Mouse (Mus musculus) midbrain, embryonic 16.5 days (tissue): ENCODE results near the gene Cstf3. TPM values are rescaled to one million over a fixed set of nuclear protein-coding genes. Genes with fewer than 3 reads are reported as not detected.

Source experiments
- ATAC-seq: fragments of 200-750 bp; cut with Nextera tagmentation; 2 replicates; pipeline ENCODE4 v1.8.0; 2017; ENCODE audit warnings: moderate TSS enrichment
- H3K27ac ChIP-seq: fragments of 300-500 bp; sonication (generic); 2 replicates; pipeline ENCODE4 v1.5.1; 2014; ENCODE audit warnings: mild to moderate bottlenecking, low read length, mixed read lengths
- H3K27me3 ChIP-seq: fragments of 300-500 bp; sonication (generic); 2 replicates; pipeline ENCODE4 v1.6.1; 2014; ENCODE audit warnings: low read depth, low read length, mixed read lengths; ENCODE audit not compliant: control insufficient read depth, insufficient read depth
- H3K36me3 ChIP-seq: fragments of 300-500 bp; sonication (generic); 2 replicates; pipeline ENCODE4 v1.6.1; 2014; ENCODE audit warnings: mild to moderate bottlenecking, low read length, moderate library complexity, mixed read lengths; ENCODE audit not compliant: control insufficient read depth, insufficient read depth
- H3K4me1 ChIP-seq: fragments of 300-500 bp; sonication (generic); 2 replicates; pipeline ENCODE4 v1.6.1; 2014; ENCODE audit warnings: mild to moderate bottlenecking, low read length, mixed read lengths; ENCODE audit not compliant: control insufficient read depth, insufficient read depth
- H3K4me2 ChIP-seq: fragments of 300-500 bp; sonication (generic); 2 replicates; pipeline ENCODE4 v1.6.1; 2014; ENCODE audit warnings: mild to moderate bottlenecking, low read length, mixed read lengths
- H3K4me3 ChIP-seq: fragments of 300-500 bp; sonication (generic); 2 replicates; pipeline ENCODE4 v1.5.1; 2014; ENCODE audit warnings: low read depth, mild to moderate bottlenecking, low read length, moderate library complexity, mixed read lengths
- H3K9ac ChIP-seq: fragments of 300-500 bp; sonication (generic); 2 replicates; pipeline ENCODE4 v1.6.1; 2014; ENCODE audit warnings: low read depth, low read length, mixed read lengths
- H3K9me3 ChIP-seq: fragments of 300-500 bp; sonication (generic); replicated peaks from 2 replicates; pipeline ENCODE4 v1.6.1; 2014; ENCODE audit warnings: mild to moderate bottlenecking, low read length, mixed read lengths; ENCODE audit not compliant: control insufficient read depth, poor library complexity, severe bottlenecking
- WGBS: fragments of 180-500 bp; shearing (Covaris S2); extraction: QIAGEN DNeasy Blood & Tissue Kit; methylation state at CpG from one replicate; pipeline ENCODE4 v1.1.7; 2014; 5-methylcytosine and 5-hydroxymethylcytosine counted together
- polyA plus RNA-seq: library from polyadenylated mRNA; unstranded; fragments of >200 nt; fragmentation: Nextera tagmentation; extraction: Ambion mirVana; gene quantifications from 2 replicates; pipeline ENCODE4 v1.2.1, GENCODE M21; 2015

The Cstf3 gene
- polyA plus RNA-seq, 1 experiment from 2014 or later, result 91.3 TPM

DNA sequence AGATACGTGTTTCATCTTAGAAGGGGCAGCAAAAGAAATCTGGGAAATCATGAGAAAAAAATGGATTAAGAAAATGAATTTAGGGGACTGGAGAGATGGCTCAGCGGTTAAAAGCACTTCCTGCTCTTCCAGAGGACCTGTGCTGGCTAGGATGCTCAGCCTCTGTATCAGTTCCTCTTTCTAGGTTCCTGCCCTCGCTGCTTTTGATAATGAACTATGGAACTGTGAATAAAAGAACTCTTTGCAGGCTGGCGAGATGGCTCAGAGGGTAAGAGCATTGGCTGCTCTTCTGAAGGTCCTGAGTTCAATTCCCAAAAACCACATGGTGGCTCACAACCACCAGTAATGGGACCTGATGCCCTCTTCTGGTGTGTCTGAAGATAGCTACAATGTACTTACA lies 100.4 kb downstream of the Cstf3 start:
- Histone ChIP-seq H3K27ac (no peak overlapping the region), H3K4me1 (no peaks in the 10 kb centered on the region), H3K9ac (no peak overlapping the region), H3K4me3 (no peak overlapping the region), H3K36me3 (peaks cover 5% of the 10 kb centered on the region), H3K4me2 (no peak overlapping the region), H3K9me3 (no peaks in the 10 kb centered on the region), H3K27me3 (no peaks in the 10 kb centered on the region)
- ATAC-seq, result no peak
- 83% methylated on average over 4 of the region's 4 CpGs for WGBS

DNA sequence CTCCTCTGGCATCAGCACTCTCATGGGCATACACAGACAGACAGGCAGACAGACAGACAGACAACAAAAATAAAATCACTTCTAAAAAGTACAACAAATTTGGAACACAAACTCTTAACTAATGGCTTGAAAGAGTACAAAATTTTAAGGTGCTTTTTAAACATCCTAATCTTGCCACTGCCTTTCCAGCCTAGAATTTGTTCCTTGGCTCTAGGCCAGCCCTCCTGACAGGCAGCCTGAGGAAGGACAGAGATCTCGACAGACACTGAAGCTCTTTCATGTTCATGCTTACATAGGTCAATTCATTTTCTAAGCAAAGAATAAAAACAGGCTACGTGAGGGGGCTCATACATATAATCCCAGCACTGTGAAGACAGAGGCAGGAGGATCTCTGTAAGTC lies 102.2 kb downstream of the Cstf3 start:
- Histone ChIP-seq H3K4me1 (no peaks in the 10 kb centered on the region), H3K4me2 (no peak overlapping the region), H3K36me3 (peaks cover 6% of the 10 kb centered on the region), H3K4me3 (no peak overlapping the region), H3K27ac (no peak overlapping the region), H3K9ac (no peak overlapping the region), H3K9me3 (no peaks in the 10 kb centered on the region), H3K27me3 (no peaks in the 10 kb centered on the region)
- ATAC-seq, result no peak
- WGBS, result 67% methylated on average over 2 of the region's 2 CpGs

DNA sequence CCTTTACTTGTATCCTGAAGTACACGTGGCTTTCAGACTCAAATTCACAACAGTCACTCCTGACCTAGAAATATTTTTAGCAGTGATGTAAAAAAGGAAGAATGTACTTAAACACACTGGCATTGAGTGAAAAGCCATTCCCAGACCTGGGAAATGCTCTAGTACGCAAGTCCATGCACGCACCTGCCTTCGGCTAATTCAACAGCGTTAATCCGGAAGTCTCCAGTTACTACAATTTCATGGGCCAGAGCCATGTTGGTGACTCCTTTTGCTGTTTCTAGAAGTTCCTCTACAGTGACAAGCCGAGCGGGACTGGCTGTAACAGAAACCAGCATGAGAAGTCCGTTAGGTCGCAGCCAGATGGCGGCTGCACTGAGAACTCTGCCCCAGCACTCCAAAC lies 109.3 kb downstream of the Cstf3 start:
- no peak overlapping the region for H3K27ac ChIP-seq
- no peaks in the 10 kb centered on the region for H3K9me3 ChIP-seq
- H3K9ac ChIP-seq, result no peak overlapping the region
- H3K4me3 ChIP-seq, result no peak overlapping the region
- ATAC-seq, result no peak
- no peak overlapping the region for H3K4me2 ChIP-seq
- 90% methylated on average over 11 of the region's 11 CpGs for WGBS
- H3K36me3 ChIP-seq, result peaks cover 7% of the 10 kb centered on the region; the same call in 1 of the 2 replicates
- H3K27me3 ChIP-seq, result no peaks in the 10 kb centered on the region
- no peaks in the 10 kb centered on the region for H3K4me1 ChIP-seq

DNA sequence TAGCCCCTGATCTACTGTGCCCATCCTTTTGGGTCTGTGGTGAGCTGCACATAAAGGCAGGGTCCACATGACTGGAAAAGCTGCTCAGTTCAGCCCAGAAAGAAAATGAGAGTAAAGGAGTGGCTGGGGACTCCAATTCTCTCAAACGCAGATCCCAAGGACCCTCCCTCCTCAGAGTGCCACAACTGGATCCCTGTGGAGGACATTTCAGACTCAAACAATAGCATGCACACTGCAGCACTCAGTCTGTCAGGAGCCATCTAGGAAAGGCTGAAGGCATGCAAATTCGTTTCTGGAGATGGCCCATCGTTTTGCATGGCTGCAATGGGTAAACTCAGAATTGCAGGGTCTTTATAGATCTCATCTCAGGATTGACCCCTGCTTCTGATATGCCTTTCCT lies 112.8 kb downstream of the Cstf3 start:
- H3K36me3 ChIP-seq, result peaks cover 3% of the 10 kb centered on the region; the same call in 1 of the 2 replicates
- 68% methylated on average over 3 of the region's 3 CpGs for WGBS

DNA sequence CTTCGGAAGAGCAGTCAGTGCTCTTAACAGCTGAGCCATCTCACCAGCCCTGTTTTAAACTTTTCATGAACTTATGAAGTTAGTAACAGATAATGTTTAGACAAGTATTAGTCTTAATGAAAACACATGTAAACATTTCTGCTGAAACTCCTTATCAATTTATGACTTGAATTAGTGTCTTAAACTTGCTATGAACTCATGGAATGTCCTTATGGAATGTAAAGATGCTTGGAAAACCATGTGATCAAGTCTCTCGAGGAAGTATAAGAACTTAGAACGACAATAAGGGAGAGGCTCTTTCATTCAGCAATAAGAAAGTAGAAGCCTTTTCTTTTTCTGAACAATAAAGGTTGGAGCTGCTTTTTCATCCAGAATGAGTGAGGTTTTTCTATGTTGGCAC lies 114.0 kb downstream of the Cstf3 start:
- Histone ChIP-seq H3K4me1 (no peaks in the 10 kb centered on the region), H3K4me2 (no peak overlapping the region), H3K36me3 (no peaks in the 10 kb centered on the region), H3K9ac (no peak overlapping the region), H3K4me3 (no peak overlapping the region), H3K27ac (no peak overlapping the region), H3K27me3 (no peaks in the 10 kb centered on the region), H3K9me3 (no peaks in the 10 kb centered on the region)
- no peak for ATAC-seq
- WGBS, result 83% methylated on average over 3 of the region's 3 CpGs

More for the DNA sequence above, 112.8 kb downstream of the Cstf3 start:
- Histone ChIP-seq H3K4me1 (no peaks in the 10 kb centered on the region), H3K4me3 (no peak overlapping the region), H3K27me3 (no peaks in the 10 kb centered on the region), H3K9ac (no peak overlapping the region), H3K27ac (no peak overlapping the region), H3K4me2 (no peak overlapping the region), H3K9me3 (no peaks in the 10 kb centered on the region)
- ATAC-seq, result no peak

DNA sequence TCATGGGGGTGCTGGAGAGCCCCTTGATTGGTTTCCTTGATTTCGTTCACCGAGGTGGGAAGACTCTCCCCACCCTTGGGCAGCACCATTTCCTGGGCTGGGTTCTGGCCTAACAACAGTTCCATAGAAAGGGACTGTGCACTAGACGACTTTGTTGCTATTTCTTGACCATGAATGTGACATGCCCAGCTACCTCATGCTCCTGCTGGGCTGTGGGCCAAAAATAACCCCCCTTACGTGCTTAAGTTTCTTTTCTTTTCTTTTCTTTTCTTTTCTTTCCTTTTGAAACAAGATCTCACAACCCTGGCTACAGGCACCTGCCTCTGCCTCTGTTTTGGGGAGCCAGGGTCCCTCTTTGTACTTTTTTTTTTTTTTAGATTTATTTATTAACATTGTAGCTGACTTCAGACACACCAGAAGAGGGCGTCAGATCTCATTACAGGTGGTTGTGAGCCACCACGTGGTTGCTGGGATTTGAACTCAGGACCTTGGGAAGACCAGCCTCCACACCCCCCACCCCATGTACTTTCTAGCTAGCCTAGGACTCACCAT lies 119.5 kb downstream of the Cstf3 start:
- Histone ChIP-seq H3K27ac (no peak overlapping the region), H3K36me3 (no peaks in the 10 kb centered on the region), H3K4me1 (peaks cover 11% of the 10 kb centered on the region), H3K4me2 (no peak overlapping the region), H3K9ac (no peak overlapping the region), H3K27me3 (no peaks in the 10 kb centered on the region), H3K4me3 (no peak overlapping the region), H3K9me3 (no peaks in the 10 kb centered on the region)
- no peak for ATAC-seq
- 59% methylated on average over 6 of the region's 6 CpGs for WGBS

DNA sequence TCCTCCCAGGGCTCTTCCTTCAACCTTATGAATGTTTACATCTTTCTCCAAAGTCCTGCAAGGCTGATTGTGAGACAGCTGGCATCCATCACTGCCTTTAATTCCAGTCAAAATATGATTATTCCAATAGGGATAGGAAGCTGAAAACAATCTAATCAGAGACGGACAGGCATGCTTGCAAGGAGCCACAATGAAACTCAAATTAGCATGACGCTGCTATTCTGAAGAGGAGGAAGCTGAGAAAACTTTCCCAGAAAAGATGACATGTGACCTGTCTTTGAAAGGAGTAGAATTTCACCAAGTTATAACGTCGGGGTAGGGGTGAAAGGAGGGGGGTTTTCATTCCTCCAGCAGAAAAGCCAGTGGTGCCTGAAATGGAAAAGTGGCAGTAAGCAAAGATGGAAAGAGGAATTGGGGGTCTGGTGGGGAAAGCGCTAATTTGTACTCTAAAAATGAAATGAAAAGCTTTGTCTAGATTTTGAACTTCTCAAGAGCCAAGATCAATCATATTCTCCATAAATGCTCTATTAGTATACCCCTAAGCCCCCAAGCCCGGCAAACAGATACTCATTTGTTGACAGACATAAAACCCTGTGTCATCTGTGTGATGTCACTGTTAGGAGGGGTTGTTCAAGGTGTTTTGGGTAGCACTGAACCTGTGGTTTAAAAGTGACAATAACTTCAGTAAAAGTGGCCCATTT lies 120.5 kb downstream of the Cstf3 start:
- peaks cover 11% of the 10 kb centered on the region for H3K4me1 ChIP-seq
- peak; percentile 4; the same call in 1 of the 2 replicates for ATAC-seq
- peak overlapping the region; percentile 79 for H3K4me3 ChIP-seq
- peak overlapping the region; percentile 56 for H3K4me2 ChIP-seq
- H3K9ac ChIP-seq, result peak overlapping the region; percentile 89
- H3K36me3 ChIP-seq, result no peaks in the 10 kb centered on the region
- WGBS, result 16% methylated on average over 6 of the region's 6 CpGs
- H3K27ac ChIP-seq, result no peak overlapping the region; the same call in 1 of the 2 replicates
- no peaks in the 10 kb centered on the region for H3K27me3 ChIP-seq
- H3K9me3 ChIP-seq, result no peaks in the 10 kb centered on the region

DNA sequence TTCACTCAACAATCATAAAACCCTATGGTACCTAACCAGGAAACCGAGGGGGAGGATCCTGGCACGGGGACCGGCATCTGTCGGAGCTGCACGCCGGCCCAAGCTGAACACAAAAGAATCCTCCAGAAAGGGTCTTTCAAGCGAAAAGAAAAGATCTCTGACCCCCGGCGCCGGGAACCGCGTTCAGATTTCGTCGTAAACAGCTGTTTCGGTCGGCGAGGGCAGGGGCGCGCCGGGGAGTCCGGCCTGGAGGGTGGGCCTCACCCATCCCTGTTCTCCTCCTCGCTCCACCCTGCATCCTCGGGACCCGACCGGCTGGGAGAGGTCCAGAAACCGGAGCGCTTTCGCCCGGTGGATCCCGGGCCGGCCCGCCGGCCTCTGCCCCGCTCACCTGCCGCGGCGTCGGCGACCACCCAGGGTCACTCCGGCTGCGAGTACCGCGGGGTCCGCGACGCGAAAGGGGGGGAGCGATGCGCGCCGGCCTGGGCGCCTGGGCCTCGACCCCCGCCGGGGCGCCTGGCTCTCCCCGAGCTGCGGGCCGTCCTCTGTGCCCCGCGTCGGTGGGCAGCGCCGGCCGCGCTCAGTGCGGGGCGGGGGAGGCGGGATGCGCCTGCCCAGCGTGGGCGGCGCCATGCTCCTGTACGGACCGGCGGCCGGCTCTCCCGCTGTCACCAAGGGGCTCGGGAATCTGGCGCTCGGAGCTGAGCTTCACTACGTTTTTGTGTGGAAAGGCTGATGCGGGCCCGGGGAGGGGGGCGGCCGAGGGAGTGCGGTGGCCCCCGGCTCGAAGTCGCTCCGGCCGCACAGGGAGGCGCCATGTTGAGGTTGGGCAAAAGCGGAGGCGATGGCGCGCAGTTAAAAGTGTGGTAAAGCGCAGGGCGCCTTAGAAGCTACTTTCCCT lies 121.5 kb downstream of the Cstf3 start, which contains the start of gene Tcp11l1:
Gene Tcp11l1 (minus strand): TSS at position 585 of the 901 bp plus-strand sequence.
- peak within 1 kb of the TSS; percentile 92 for H3K27ac ChIP-seq
- H3K4me3 ChIP-seq, result peak within 1 kb of the TSS; percentile 79
- H3K4me1 ChIP-seq, result peaks cover 11% of the 10 kb centered on the region
- WGBS, result under 1% methylated on average over 79 of the region's 99 CpGs
- H3K4me2 ChIP-seq, result peak within 1 kb of the TSS; percentile 56
- H3K27me3 ChIP-seq, result no peaks in the 10 kb centered on the region
- no peaks in the 10 kb centered on the region for H3K9me3 ChIP-seq
- peak; percentile 98 for ATAC-seq
- peak within 1 kb of the TSS; percentile 89 for H3K9ac ChIP-seq
- no peaks in the 10 kb centered on the region for H3K36me3 ChIP-seq

DNA sequence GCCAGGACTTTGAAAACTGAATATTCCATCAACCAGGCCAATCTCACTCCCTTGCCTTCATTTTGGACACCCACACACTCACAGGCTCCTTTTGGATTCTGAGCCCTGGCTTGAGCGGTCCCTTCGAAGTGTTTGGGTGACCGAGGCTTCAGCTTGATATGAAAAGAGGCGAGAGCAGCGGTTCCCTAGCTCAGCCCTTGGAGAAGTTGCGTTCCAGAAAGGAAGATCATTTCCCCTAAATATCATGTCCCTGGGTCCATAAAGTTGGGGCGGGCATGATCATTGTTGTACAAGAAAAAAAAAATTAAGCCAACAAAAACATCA lies 122.1 kb downstream of the Cstf3 start:
- Histone ChIP-seq H3K27ac (peak overlapping the region; percentile 92), H3K36me3 (no peaks in the 10 kb centered on the region), H3K9me3 (no peaks in the 10 kb centered on the region), H3K4me2 (peak overlapping the region; percentile 56), H3K27me3 (no peaks in the 10 kb centered on the region), H3K4me1 (peaks cover 11% of the 10 kb centered on the region), H3K4me3 (peak overlapping the region; percentile 79), H3K9ac (peak overlapping the region; percentile 89)
- 2% methylated on average over 7 of the region's 7 CpGs for WGBS
- ATAC-seq, result no peak
